Mouse (Mus musculus): Measurements from ENCODE around the gene Vmn2r78. TPM values are rescaled to one million over a fixed set of nuclear protein-coding genes. Genes with fewer than 3 reads are reported as not detected.
"Not testable (repeated sequence)": the region's sequence is repeated elsewhere in the genome, so short reads cannot be mapped to it uniquely, and the experiment has no call there.

Vmn2r78 gene
- not detected in 2 replicates for polyA plus RNA-seq (2012; rRNA removed)

DNA sequence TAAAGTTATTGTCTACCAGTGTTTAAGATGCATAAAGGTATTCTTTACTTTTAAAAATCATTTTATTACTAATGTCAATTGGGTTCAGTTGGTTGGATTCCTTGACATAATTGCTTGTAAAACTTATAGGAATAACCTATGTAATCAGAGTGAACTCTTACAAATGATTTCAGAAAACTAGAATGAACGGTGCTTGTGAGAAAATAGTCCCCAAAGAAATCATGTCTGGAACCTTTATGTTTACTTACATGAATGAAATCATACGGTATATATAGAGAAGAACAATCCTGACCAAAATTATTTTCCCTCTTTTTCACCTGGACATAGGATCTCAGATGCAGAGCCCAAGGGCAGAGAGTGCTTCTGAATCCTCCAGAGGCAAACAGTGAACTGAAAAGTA lies at the start of gene Vmn2r78:
Vmn2r78 (plus strand) TSS at position 301 of the 400 bp plus-strand sequence.
- 80% methylated on average over 2 of the region's 2 CpGs for WGBS
- DNase-seq (ENCODE audit: low read depth in 1 of 2, low spot score in 2 of 2); H3K4me1 ChIP-seq (ENCODE audit: control insufficient read depth, insufficient read depth, insufficient read length); H3K4me3 ChIP-seq (ENCODE audit: extremely low read depth, insufficient read depth, insufficient read length); H3K27me3 ChIP-seq (ENCODE audit: control insufficient read depth, insufficient read depth, low read length); H3K36me3 ChIP-seq (ENCODE audit: control insufficient read depth, insufficient read depth, low read length); H3K27ac ChIP-seq (ENCODE audit: insufficient read depth, low read length): not testable (repeated sequence)

DNA sequence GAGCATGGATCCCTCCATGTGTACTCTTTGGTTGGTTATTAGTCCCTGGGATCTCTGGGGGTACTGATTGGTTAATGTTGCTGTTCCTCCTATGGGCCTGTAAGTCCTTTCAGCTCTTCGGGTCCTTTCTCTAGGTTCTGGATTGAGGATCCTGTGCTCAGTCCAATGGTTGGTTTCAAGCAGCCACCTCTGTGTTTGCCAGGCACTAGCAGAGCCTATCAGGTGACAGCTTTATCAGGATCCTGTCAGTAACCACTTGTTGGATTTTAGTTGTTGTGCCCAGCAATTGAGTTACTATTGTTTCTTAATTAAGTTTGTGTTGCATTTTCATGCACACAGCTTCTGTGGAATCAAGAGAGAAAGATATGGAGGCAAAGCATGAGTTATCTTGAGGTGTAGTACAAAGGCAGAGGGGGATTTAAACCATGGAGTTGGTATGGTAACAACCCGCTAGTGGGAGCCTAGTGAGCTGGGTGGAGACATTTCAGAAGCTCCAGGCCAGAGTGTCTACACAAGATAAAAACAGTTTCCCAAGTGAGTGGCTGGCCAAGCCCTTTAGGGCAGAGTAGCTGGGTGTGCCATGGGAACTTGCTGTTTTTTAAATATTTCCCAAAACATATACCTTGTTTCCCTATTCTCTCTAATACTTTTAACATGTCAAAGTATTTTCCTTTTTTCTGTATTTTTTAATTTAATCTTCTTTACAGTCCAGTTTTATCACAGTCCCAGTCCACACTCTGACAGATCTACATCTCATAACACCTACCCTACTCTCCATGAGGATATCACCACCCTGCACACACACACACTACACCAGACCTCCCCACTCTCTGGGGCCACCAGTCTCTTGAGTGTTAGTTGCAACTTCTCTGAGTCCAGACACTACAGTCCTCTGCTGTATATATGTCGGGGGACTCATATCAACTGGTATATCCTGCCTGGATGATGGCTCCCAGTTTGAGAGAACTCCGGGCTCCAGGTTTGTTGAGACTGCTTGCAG lies 25.1 kb upstream of the Vmn2r78 start:
- Histone ChIP-seq H3K4me1 (ENCODE audit: control insufficient read depth, insufficient read depth, insufficient read length) (no peaks in the 10 kb centered on the region), H3K27ac (ENCODE audit: insufficient read depth, low read length) (no peak overlapping the region), H3K27me3 (ENCODE audit: control insufficient read depth, insufficient read depth, low read length) (no peaks in the 10 kb centered on the region), H3K4me3 (ENCODE audit: extremely low read depth, insufficient read depth, insufficient read length) (no peak overlapping the region), H3K36me3 (ENCODE audit: control insufficient read depth, insufficient read depth, low read length) (no peaks in the 10 kb centered on the region)
- no peak for DNase-seq (ENCODE audit: low read depth in 1 of 2, low spot score in 2 of 2)
- 87% methylated on average over 4 of the region's 4 CpGs for WGBS
- no peak for TF ChIP-seq POLR2A (IDR thresholded peaks at IDR 0.05; ENCODE audit: low read depth, low read length)
- no peak for TF ChIP-seq CTCF (IDR thresholded peaks at IDR 0.05; ENCODE audit: extremely low read depth, insufficient read depth, insufficient read length, insufficient replicate concordance)

- H3K27me3 ChIP-seq (ENCODE audit: control insufficient read depth, insufficient read depth, low read length): no peaks in the 10 kb centered on the region
- 84% methylated on average over 5 of the region's 5 CpGs for WGBS
Observed at GRCm38 (mm10) chr7:86937288-86937687, 22.4 kb downstream of the Vmn2r78 start.

DNA sequence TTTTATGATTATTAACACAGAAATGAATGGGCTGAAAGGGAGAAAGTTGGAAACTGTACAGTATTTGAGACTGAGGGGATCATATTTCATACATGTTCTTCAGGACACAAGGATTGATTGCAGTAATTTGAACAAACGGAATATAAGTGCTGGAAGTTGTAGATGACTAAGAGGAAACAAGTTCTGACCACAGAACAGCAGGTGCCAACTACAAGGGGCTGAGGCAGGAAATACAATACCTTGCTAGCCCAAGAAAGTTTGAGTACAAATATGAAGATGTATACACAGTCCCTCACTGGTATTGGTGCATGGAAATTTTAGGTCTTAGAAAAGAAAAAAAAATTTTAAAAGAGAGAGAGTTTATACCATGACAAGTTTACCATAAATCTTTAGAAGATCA lies 79.8 kb downstream of the Vmn2r78 start:
- DNase-seq (ENCODE audit: low read depth in 1 of 2, low spot score in 2 of 2): no peak
- TF ChIP-seq CTCF (IDR thresholded peaks at IDR 0.05; ENCODE audit: extremely low read depth, insufficient read depth, insufficient read length, insufficient replicate concordance) (no peak), POLR2A (IDR thresholded peaks at IDR 0.05; ENCODE audit: low read depth, low read length) (no peak)
- Histone ChIP-seq H3K4me1 (ENCODE audit: control insufficient read depth, insufficient read depth, insufficient read length) (no peaks in the 10 kb centered on the region), H3K27me3 (ENCODE audit: control insufficient read depth, insufficient read depth, low read length) (no peaks in the 10 kb centered on the region), H3K27ac (ENCODE audit: insufficient read depth, low read length) (no peak overlapping the region), H3K4me3 (ENCODE audit: extremely low read depth, insufficient read depth, insufficient read length) (no peak overlapping the region), H3K36me3 (ENCODE audit: control insufficient read depth, insufficient read depth, low read length) (no peaks in the 10 kb centered on the region)
- 19% methylated on average over 1 of the region's 1 CpGs for WGBS

More at GRCm38 (mm10) chr7:86937288-86937687, 22.4 kb downstream of the Vmn2r78 start:
- no peak for DNase-seq (ENCODE audit: low read depth in 1 of 2, low spot score in 2 of 2)
- TF ChIP-seq CTCF (IDR thresholded peaks at IDR 0.05; ENCODE audit: extremely low read depth, insufficient read depth, insufficient read length, insufficient replicate concordance): no peak
- no peak for TF ChIP-seq POLR2A (IDR thresholded peaks at IDR 0.05; ENCODE audit: low read depth, low read length)
- no peaks in the 10 kb centered on the region for H3K4me1 ChIP-seq (ENCODE audit: control insufficient read depth, insufficient read depth, insufficient read length)
- H3K27ac ChIP-seq (ENCODE audit: insufficient read depth, low read length): no peak overlapping the region
- no peaks in the 10 kb centered on the region for H3K36me3 ChIP-seq (ENCODE audit: control insufficient read depth, insufficient read depth, low read length)
- H3K4me3 ChIP-seq (ENCODE audit: extremely low read depth, insufficient read depth, insufficient read length): no peak overlapping the region

DNA sequence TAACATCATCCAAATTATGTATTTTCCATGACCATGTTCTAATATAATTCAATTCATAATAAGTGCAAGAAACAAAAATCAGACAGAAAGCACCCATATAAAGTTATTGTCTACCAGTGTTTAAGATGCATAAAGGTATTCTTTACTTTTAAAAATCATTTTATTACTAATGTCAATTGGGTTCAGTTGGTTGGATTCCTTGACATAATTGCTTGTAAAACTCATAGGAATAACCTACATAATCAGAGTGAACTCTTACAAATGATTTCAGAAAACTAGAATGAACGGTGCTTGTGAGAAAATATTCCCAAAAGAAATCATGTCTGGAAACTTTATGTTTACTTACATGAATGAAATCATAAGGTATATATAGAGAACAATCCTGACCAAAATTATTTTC lies 80.9 kb downstream of the Vmn2r78 start, which contains the start of gene Vmn2r79:
Vmn2r79 (plus strand) TSS at position 301 of the 400 bp plus-strand sequence.
- 78% methylated on average over 1 of the region's 1 CpGs for WGBS
- not testable (repeated sequence) for H3K27me3 ChIP-seq (ENCODE audit: control insufficient read depth, insufficient read depth, low read length); H3K36me3 ChIP-seq (ENCODE audit: control insufficient read depth, insufficient read depth, low read length); DNase-seq (ENCODE audit: low read depth in 1 of 2, low spot score in 2 of 2); H3K4me3 ChIP-seq (ENCODE audit: extremely low read depth, insufficient read depth, insufficient read length); H3K27ac ChIP-seq (ENCODE audit: insufficient read depth, low read length); H3K4me1 ChIP-seq (ENCODE audit: control insufficient read depth, insufficient read depth, insufficient read length)

Other genes with a start within 250 kb of the Vmn2r78 start
- gene Olfr292, start 226.8 kb upstream of the Vmn2r78 start, polyA plus RNA-seq (2012; rRNA removed): not detected in 2 replicates
- gene Folh1, start 139.2 kb upstream of the Vmn2r78 start, polyA plus RNA-seq (2012; rRNA removed): 0.07 and 0.23 TPM in 2 replicates
- gene Vmn2r77, start 120.1 kb upstream of the Vmn2r78 start, polyA plus RNA-seq (2012; rRNA removed): not detected in 2 replicates
- not detected in 2 replicates for gene Vmn2r79, start 81.0 kb downstream of the Vmn2r78 start, polyA plus RNA-seq (2012; rRNA removed)

All from spleen, adult 2 months (tissue).